Mouse (Mus musculus) mouse trophoblast stem cell (cell line): ENCODE data around the gene Mtcl1.

Source experiments
- in situ Hi-C, 2 experiments: fragments of 300-500 bp; cut with MseI, MboI; formaldehyde crosslinking; loops; 2 replicates in 1 of 2; 3 replicates in 1 of 2; pipeline ENCODE4 v1.15.1; 2025

Mtcl1 gene

DNA sequence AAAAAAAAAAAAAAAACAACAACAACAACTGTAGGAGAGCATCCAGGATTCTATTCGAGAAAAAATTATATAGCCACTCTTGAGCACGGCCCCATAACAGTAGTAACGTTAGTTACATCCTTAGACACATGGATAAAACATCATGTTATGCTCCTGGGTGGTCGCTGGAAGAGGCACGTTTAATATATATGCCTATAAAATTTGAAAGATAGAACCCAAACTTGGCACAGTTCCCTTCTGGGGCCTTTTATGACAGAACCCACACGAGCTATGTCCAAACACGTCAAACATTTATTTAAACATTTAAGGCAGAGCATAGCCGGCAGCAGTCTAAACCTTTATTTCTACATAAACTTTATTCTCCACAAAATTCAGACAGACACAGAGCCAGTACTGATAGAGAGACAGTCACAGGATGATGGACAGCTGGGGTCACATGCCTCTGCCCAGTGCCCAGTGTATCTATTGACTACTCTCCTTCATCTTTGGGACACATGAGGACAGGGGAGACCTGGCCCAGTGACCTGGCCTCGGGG, 40.4 kb downstream of the Mtcl1 start:
- in situ Hi-C loops = no loop called here

DNA sequence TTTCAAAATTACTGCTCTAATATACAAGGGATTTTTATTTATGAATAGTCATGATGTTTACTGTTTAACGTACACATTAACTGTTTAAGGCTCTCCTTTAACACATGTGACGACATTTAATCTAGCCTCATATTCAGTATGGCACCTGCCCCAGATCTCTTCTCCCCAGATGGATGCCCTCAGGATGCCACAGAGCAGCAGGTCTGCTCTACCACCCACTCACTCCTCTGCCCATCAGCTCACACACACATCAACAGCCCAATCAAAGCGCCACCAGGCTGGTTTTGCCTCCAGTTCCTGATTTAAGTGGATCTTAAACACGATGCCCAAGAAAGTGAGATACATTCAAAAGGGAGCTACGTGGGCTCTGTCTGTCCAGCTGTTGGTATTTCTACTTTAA, 41.1 kb downstream of the Mtcl1 start:
- in situ Hi-C loops = no loop called here

DNA sequence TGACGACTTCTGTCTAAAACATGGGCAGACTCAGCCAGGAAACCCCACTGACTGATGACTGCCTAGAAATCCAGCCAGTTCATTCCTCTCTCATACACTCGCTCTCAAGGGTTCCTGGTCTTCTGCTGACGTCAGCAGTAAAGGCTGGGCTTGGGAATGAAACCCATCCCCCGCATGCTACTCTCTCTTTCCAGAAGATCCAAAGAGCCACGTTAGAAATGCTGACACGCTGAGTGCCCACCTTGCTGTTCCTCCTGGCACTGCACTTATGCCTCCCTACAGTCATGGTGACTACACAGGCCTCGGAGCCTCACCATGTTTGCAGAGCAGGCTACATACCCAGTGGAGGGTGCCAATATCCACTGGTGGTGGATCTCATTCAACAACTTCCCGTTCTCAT, 41.7 kb downstream of the Mtcl1 start:
- in situ Hi-C loops = no loop called here

DNA sequence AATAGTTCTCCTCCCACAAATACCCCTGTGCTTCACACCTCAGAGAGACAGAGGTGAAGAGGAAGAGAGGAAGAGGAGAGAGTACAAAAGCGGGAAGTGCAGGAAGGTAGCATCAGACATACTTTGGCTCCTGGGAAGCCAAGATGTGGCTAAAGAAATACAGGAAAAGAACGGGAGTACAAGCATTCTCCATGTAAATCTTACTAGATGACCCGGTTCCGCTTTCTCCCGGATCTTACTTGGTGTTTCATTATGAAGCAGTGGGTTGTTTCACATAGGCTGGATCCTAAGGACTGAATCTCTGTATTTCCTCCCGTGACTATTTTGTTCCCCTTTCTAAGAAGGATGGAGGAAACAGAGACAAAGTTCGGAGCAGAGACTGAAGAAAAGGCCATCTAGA, 43.9 kb downstream of the Mtcl1 start:
- in situ Hi-C loops = no loop called here

DNA sequence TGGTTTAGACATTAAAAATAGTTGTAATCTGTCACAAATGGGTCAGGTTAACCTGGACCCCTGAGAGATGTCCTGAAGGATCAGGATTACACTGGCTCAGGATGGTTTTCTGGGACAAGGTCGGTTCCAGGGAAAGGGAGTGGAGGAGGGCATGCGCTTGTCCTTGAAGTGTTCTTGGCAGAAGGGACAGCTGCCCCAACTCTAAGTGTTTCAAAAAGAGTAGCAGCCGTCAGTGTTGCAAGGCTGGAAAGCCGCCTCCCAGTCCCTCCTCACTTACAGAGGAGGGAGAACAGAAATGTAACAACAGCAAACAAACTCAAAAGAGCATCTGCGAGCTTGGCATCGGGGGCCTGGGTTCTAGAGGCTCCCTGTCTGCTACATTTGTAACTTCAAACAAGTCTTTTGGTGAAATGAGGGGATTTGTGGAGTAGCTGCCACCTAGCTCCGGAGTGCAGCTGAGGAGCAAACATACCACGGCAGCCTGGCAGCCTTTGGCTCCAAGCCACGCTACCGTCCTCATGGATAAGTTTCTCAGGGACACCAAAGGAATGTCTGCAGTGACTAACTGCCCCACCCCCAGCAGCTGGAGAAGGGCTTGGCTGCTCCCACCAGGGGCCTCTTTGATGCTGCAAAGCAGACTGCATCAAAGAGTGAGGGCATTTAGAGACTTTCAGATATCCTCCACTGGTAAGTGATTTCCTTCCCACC, 44.5 kb downstream of the Mtcl1 start:
- in situ Hi-C loops = no loop called here

DNA sequence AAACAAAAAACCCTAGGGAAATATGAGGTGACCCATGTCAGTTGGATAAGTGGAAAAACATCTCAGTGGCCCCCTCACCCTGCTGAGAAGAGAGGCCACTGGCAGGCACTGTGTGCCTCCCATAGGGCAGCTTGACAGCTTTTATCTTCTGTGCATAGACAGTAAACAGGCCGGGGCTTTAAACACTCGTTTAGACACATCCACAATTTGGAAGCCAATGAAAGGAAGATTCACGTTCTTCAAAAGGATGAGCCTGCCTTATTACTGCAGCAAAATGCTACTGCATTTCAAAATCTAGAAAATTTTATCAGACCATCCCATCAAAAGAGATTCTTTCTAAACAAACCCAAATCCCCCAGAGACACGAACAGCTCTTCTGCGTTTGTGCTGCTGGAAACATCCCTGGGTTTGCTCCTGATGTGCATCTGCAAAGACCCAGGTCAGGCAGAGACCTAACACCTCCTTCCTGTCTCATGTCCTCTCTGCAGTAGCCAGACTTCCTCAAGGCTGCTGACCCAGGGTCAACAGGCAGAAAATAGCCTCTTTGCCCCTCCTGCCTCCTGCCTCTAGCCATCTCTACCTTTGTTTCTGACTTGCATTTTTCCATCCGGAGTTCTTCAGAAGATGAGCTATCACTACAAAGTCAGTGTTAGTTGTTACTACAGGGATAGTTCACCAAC, 46.6 kb downstream of the Mtcl1 start:
- in situ Hi-C loops = no loop called here

DNA sequence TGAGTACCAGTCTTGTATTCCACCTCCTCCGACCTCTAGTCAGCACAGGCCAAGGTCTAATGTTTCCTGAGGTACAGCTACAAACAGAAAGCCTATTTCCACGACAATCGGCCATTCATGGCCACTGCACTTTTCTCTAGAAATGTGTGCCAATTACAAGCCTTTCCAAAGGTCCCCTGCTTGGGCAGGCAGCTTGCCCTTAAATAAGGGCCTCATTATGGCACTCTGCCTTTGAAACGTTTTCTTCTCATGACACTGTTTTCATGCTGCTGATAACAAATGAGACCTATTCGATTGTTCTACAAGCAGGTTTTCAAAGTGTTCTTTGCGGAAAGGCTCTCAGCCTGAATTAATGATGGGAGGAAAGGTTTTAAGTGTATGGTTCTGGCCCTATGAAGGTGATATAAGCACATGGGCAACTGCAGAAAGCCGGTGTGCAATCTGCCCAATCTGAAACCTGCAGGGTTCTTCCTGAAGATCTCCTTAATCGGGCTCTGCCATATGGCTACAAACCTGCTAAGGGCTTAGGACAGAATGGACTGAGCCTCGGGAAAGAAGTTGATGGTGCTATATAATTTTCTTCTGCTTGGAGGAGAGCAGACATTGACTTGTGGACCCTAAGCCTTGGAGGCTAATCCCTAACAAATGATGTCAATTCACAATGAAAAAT, 47.8 kb downstream of the Mtcl1 start:
- in situ Hi-C loops = no loop called here

DNA sequence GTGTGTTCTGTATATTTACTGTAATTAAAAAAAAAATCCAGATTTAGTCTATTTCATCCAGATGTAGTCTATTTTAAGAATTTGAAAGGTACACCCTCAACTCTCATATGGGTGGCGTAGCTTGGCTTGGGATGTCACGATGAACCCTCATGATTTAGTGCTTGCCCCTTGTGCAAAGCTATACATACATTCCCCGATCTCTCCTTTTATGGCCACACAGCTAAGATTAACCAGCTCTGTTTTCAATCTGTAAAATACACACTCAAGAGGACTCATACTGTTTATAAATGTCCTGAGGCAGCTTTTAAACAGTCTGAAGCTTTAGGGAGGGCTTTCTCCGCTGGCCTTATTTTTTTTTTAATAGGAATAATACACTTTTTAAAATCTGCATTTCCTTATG, 49.8 kb downstream of the Mtcl1 start:
- in situ Hi-C loops = no loop called here

DNA sequence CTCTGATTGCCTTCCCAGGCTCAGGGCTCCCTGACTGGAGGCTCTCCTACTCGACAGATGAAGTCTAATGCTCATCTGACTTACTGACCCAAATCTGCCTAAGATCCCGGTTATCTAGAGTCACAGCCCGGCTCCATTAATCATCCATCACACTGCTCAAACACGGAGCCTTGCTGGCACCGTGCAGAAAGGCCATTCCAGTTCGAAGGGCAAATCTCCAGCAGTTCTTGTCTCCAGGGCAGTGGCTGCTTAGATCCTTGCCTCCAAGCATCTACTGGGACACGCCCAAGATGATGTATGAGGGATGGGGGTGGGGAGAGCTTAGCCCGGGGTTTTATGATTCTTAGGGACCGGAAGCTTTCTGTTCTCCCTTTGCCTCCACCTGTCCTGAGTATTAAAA, 55.0 kb downstream of the Mtcl1 start:
- in situ Hi-C loops = no loop called here

DNA sequence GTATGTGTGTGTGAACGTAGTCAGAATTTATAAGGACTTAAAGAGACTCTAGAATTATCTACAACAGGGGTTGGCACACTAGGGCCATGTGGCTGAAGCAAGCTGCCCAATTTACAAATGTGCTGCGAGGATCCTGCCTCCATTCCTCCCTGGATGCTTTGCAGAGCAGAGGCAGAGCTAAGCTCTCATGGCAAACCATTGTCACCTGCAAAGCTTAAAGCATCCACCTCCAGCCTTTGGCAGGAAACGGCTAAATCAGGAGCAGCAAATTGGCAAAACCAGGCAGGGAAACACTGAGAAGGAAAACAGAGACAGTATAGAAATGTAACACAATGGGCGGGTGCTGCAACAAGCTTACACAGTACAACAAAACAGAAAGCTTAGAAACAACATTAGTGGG, 61.2 kb downstream of the Mtcl1 start:
- in situ Hi-C loops = no loop called here

DNA sequence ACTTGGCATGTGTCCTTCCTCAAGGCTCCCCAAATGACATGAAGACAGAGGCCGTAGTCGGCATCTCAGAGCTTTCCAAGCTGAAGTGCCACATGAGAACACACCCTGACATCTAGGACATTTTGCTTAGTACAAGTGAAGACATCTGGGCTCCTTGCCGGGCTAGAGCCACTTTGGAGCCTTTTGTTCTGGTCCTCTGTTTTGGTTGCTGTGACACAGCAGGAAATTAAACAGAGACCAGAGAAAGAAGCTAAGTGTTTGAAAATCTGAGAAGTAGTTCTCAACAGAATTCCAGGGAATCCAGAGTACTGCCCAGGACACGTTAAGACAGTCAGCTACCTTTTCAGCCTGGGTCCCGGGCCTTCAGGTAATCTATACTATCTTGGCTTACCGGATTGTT, 68.2 kb downstream of the Mtcl1 start:
- in situ Hi-C loops = no loop called here

DNA sequence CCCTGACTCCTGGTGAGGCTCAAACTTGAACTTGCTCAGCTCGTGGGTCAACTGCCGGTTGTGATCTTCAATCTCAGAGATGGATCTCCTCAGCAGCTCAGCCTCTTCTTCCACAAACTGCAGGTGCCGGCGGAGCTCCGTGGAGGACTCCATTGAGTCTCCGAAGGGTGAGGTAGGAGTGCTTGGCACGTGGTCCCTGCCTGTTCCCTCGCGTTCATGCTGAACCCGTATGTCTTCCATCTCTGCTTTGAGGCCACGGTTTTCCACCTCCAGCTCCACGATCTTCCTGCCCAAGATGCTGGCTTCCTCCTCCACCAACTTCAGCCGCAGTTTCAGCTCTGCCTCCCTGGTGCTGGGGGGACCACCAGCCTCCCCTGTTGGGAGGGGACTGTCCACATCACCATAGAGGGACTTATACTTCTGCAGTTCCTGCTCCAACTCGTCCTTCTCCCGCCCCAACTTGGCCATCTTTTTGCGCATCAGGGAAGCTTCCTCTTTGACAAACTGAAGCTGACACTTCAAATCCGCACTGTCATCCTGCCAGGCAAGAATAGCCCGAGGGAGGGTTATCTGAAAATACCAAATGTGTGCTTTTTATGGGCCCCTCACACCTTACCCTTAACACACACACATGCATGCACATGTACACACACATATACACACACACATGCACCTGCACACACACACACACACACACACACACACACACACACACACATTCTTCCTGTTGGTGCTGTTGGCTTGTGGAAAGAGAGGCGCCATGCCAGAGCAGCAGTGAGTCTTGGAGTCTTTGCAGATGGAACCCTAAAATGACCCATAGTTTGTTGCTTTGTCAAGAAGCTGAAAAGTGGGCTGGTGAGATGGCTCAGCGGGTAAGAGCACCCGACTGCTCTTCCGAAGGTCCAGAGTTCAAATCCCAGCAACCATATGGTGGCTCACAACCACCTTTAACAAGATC, 69.4 kb downstream of the Mtcl1 start:
- in situ Hi-C loops = no loop called here

DNA sequence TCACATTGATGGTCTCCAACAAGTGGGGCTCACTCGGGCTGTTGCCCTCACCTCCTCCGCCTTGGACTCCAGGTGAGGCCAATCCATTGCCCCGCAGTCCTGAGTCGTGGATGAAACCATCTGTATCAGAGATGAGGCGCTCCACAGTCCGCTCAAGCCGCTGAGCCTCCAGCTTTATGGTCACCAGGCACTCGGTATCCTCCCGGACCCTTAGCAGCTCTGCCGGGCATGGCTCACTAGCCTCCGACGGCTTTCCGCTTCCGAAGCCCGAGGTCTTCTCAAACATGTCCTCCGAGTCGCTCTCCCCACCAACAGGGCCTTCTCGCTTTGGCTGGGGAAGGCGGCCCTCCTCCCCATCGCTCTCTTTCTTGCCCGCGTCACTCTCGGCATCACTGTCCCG, 70.2 kb downstream of the Mtcl1 start:
- in situ Hi-C loops = no loop called here

DNA sequence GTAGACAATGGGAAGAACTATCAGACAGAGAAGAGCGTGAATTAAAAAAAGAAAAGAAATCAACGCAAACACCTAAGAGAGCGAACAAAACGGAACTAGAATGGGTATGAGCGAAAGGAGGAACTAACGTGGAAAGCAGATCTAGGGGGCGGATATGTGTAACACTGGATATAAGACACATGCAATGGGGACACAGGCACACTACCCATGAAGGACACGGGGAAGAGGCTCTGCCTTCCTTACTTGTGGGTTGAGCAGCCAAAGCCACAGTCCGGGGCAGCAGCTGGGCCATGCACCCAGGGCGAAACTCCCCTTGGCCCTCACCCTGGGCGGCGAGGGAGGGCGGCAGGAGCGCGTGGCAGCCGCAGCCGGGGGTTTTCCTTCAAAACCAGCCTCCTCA, 71.4 kb downstream of the Mtcl1 start:
- in situ Hi-C loops = no loop called here

DNA sequence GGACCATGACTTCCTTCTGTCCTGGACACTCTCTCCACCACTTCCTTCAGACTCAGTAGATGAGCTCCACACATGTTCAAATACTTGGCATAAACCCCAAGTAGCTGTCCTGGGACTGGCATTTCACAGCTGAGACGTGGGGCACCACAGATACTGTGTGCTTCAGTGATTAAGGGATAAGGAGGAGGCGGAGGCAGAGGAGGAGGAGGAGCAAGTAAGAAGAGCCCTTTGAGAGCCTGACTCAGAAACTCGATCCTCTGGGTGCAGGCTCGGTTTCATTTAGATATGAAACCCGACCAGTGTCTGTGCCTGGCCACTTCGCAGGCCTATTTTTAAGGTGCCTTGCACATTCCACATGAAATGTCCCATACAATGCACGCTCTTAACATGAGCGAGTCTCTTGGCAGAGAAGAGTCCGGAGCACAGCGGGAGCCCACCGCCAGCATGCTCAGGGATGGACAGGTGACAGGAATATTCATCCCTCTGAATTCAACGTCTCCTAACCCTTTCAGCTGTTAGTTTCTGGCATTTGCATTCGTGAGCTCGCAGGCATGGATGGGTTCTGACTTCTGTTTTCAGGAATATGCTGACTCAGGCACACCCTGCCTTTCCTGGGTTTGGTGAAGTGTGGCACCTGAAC, 74.8 kb downstream of the Mtcl1 start:
- in situ Hi-C loops = no loop called here

DNA sequence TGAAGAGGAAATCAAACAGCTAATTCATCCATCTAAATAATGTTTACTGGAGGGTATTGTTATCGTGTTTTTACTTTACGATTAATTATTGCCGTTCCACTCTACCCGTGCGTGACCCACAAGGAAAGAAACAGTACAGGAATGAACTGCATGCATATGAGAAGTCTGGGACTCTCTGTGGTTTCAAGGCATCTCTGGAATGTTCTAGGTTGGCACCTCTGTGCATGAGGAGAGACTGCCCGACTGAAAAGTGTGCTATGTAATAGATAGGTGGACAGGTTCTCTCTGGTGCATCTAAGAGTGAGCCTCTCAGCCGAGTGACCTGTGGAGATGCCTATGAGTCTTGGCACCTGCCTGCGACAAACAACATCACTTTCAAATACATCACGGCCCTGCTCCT, 78.7 kb downstream of the Mtcl1 start:
- in situ Hi-C loops = no loop called here

DNA sequence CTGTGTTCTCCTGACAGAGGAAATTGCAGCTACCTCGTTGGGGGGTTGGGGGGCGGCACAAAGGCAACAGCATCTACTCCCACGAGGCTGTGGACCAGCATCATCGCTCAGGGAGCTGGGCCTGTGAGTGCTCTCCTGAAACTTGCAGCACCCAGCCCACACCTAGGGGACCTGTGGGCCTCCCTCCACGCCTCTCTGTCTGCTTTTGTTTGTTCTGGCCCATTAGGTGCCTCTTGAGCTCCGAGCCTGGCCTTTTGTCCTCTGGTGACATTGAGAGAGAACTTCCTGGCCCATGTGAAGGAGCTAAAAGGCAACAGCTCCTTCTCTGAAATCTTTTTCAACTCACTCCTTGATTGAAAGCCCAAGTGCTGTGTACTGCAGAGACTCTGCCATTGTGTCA, 79.8 kb downstream of the Mtcl1 start:
- in situ Hi-C loops = no loop called here

DNA sequence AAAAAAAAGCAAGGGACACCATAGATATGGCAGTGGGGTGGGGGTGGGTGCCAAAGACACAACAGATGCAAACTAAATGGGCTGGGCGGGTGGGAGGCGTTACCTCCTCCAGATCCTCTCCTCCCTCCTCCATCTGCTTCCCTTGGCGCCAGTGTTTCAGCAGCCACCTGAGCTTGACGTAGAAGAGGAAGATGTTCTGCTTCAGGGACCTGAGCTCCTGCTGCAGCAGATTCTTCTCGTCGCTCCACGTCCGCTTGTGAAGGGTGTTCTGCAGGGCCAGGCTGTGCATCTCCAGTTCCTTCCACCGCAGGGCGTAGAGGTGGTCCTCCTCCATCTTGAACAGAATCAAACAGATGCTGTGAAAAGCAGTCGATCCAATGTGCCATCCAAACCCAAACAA, 81.4 kb downstream of the Mtcl1 start:
- in situ Hi-C loops = no loop called here

DNA sequence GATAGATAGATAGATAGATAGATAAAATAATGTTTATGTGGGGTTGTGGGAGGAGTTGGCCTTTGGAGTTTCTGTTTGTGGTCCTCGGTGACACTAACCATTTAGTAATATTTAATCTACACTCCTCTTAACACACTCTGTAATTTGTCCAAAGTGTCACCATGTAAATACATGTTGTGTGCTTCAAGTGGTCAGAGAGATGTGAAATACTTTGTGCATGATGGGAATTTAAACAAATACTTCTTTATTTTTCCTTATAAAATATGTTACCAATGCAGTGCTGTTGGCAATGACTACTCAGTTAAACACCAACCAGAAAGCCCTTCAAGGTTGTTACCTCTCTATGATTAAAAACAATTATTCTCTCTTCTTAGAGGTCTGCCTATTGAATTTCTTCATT, 83.9 kb downstream of the Mtcl1 start:
- in situ Hi-C loops = no loop called here

DNA sequence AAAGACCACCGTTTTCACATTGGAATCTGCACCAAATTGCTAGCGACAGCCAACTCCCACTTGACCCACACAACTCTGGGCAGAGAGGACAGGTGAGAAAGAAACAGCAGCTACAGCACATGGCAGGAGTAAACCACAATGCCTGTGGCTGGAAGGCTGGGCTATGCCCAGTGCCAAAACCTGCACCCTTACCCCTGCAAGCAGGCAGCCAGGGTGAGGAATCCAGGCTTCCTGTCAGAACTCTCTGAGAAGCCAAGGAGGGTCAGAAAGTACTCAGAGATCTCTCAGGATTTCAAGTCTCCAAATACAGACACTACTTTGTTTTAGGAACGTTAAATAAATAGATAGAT, 84.3 kb downstream of the Mtcl1 start:
- in situ Hi-C loops = no loop called here

DNA sequence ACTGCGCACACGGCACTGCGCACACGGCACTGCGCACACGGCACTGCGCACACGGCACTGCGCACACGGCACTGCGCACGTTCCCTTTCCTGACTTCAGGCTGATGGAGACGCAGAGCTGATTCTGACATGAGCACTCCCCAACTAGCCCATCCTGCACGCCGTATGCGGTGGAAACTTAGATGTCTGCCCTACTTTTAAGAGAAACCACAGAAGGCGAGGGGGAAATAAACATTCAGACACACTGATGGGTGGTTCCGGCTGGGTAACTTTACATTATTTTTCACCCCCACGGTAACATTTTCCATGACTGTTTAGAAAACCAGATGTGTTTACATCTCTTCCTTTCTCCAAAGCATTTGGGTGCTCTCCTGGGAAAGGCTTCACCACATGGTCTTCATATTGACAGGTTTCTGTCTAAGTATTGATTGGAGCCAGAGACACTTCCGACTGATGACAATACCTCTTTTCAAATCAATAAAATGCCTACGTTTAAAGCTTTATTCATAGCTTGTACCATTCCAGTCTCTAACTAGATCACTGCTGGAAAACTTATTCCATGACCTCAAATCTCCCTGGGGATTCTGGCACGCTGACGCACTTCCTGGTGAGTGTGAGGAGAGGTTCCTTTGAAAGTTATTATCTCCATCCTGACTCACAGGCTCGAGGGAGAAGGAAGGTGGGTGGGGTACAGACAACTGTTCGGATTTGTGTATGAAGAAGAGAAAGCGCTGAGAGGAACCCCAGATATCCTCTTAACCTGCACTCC, 84.8 kb downstream of the Mtcl1 start:
- in situ Hi-C loops = no loop called here
